Mouse (Mus musculus): Measurements from ENCODE around the gene Igf2r. TPM values are rescaled to one million over a fixed set of nuclear protein-coding genes. Genes with fewer than 3 reads are reported as not detected.

Gene Igf2r
- 4.8 and 5.5 TPM in 2 replicates for polyA plus RNA-seq (2015; fragmentation: Nextera tagmentation; extraction: Ambion mirVana)

DNA sequence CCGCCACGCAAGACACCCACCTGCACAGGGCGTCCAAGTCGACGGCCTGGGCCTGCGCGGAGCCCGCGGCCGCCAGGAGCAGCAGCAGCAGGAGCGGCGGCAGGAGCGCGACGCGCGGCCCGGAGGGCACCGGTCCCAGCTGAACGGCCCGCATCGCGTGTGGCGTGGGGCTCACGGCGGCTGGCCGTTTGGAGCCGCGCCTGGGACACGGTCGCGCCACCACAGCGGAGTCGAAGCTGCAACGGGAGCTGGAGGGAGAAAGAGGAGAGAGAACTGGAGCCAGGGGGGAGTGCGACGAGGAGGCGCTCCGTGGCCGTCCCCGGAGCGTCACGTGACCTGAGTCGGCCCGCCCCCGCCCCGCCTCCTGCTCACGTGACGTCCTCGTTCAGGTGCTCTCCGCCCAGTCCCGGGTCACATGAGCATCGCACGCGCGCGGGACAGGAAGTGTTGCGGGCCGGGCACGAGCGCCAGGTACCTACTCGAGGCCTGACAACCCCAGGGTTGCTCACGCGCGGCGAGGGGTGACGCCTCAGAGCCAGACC is at the start of gene Igf2r:
Gene Igf2r, minus strand, starts transcription at position 285 of the 542 bp plus-strand sequence.

DNA sequence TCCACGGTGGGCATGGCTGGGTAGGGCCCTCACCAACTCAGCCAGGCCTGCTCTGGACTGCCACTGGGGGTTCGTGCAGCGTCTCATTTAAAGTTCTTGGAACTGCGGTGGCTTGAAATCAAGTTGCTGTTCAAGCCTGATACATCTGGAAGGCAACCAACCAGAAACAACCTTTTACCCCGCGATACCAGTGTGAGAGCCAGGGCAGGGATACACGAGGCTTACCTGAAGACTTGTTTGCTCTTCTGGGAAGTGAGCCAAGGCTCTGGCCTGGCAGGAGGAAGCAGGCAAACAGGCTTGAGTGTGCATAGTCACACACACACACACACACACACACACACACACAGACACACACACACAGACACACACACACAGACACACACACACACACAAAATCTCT is 93.8 kb downstream of the Igf2r start, which contains the start of gene Slc22a1:
Gene Slc22a1, minus strand, starts transcription at position 184 of the 400 bp plus-strand sequence.

Other genes with a start within 250 kb of the Igf2r start
- gene Slc22a2, start 185.5 kb downstream of the Igf2r start, polyA plus RNA-seq (2015; fragmentation: Nextera tagmentation; extraction: Ambion mirVana): 0.20 and 0.22 TPM in 2 replicates
- gene Slc22a1, start 93.8 kb downstream of the Igf2r start, polyA plus RNA-seq (2015; fragmentation: Nextera tagmentation; extraction: Ambion mirVana): not detected in 2 replicates
- 0.49 and 0.60 TPM in 2 replicates for gene Mas1, start 98.5 kb upstream of the Igf2r start, polyA plus RNA-seq (2015; fragmentation: Nextera tagmentation; extraction: Ambion mirVana)
- not detected in 2 replicates for gene Mrgprh, start 106.4 kb upstream of the Igf2r start, polyA plus RNA-seq (2015; fragmentation: Nextera tagmentation; extraction: Ambion mirVana)
- gene Pnldc1, start 140.6 kb upstream of the Igf2r start, polyA plus RNA-seq (2015; fragmentation: Nextera tagmentation; extraction: Ambion mirVana): 0.83 and 1.7 TPM in 2 replicates
- gene Tcp1, start 146.0 kb upstream of the Igf2r start, polyA plus RNA-seq (2015; fragmentation: Nextera tagmentation; extraction: Ambion mirVana): 267 and 290 TPM in 2 replicates
- gene Mrpl18, start 146.7 kb upstream of the Igf2r start, polyA plus RNA-seq (2015; fragmentation: Nextera tagmentation; extraction: Ambion mirVana): 119 and 136 TPM in 2 replicates
- gene Acat3, start 170.9 kb upstream of the Igf2r start, polyA plus RNA-seq (2015; fragmentation: Nextera tagmentation; extraction: Ambion mirVana): 0.76 and 0.79 TPM in 2 replicates
- gene Acat2, start 191.1 kb upstream of the Igf2r start, polyA plus RNA-seq (2015; fragmentation: Nextera tagmentation; extraction: Ambion mirVana): 207 and 228 TPM in 2 replicates
- gene Wtap, start 224.5 kb upstream of the Igf2r start, polyA plus RNA-seq (2015; fragmentation: Nextera tagmentation; extraction: Ambion mirVana): 103 and 110 TPM in 2 replicates
- gene Sod2, start 237.2 kb upstream of the Igf2r start, polyA plus RNA-seq (2015; fragmentation: Nextera tagmentation; extraction: Ambion mirVana): 154 and 159 TPM in 2 replicates